Mouse (Mus musculus): ENCODE results near the gene Fbxo36.

The Fbxo36 gene

GRCm38 (mm10) chr1:84890503-84890902, 50.9 kb downstream of the Fbxo36 start:
- DNase-seq (ENCODE audit: low spot score), result no peak

GRCm38 (mm10) chr1:84891746-84892145, 52.1 kb downstream of the Fbxo36 start:
- no peak for DNase-seq (ENCODE audit: low spot score)

GRCm38 (mm10) chr1:84897364-84897763, 57.7 kb downstream of the Fbxo36 start:
- no peak for DNase-seq (ENCODE audit: low spot score)

GRCm38 (mm10) chr1:84899156-84899555, 59.5 kb downstream of the Fbxo36 start:
- no peak for DNase-seq (ENCODE audit: low spot score)

- DNase-seq (ENCODE audit: low spot score), result no peak
Measured at GRCm38 (mm10) chr1:84904467-84904866, 64.8 kb downstream of the Fbxo36 start.

- DNase-seq (ENCODE audit: low spot score), result no peak
Measured at GRCm38 (mm10) chr1:84910177-84910804, 70.7 kb downstream of the Fbxo36 start.

- DNase-seq (ENCODE audit: low spot score), result no peak
Measured at GRCm38 (mm10) chr1:84912571-84912970, 72.9 kb downstream of the Fbxo36 start.

- DNase-seq (ENCODE audit: low spot score), result no peak
Measured at GRCm38 (mm10) chr1:84915010-84915409, 75.4 kb downstream of the Fbxo36 start.

GRCm38 (mm10) chr1:84918865-84919264, 79.2 kb downstream of the Fbxo36 start:
- no peak for DNase-seq (ENCODE audit: low spot score)

GRCm38 (mm10) chr1:84923432-84923831, 83.8 kb downstream of the Fbxo36 start:
- DNase-seq (ENCODE audit: low spot score), result no peak

GRCm38 (mm10) chr1:84924134-84924533, 84.5 kb downstream of the Fbxo36 start:
- DNase-seq (ENCODE audit: low spot score), result no peak

- no peak for DNase-seq (ENCODE audit: low spot score)
Measured at GRCm38 (mm10) chr1:84925599-84925998, 86.0 kb downstream of the Fbxo36 start.

- peak; percentile 56 for DNase-seq (ENCODE audit: low spot score)
Measured at GRCm38 (mm10) chr1:84933472-84934150, 94.0 kb downstream of the Fbxo36 start.

GRCm38 (mm10) chr1:84934151-84934502, 94.5 kb downstream of the Fbxo36 start:
- DNase-seq (ENCODE audit: low spot score), result no peak

GRCm38 (mm10) chr1:84934503-84935333, 95.1 kb downstream of the Fbxo36 start, which contains the start of gene Slc16a14:
Slc16a14 (minus strand) TSS chr1:84935134.
- DNase-seq (ENCODE audit: low spot score), result peak; percentile 17

GRCm38 (mm10) chr1:84935668-84936067, 96.0 kb downstream of the Fbxo36 start:
- no peak for DNase-seq (ENCODE audit: low spot score)

- no peak for DNase-seq (ENCODE audit: low spot score)
Measured at GRCm38 (mm10) chr1:84936716-84937510, 97.3 kb downstream of the Fbxo36 start.

GRCm38 (mm10) chr1:84939466-84939865, 99.8 kb downstream of the Fbxo36 start:
- DNase-seq (ENCODE audit: low spot score), result no peak

- DNase-seq (ENCODE audit: low spot score), result no peak
Measured at GRCm38 (mm10) chr1:84940322-84940721, 100.7 kb downstream of the Fbxo36 start.

- DNase-seq (ENCODE audit: low spot score), result no peak
Measured at GRCm38 (mm10) chr1:84942666-84943065, 103.0 kb downstream of the Fbxo36 start.

- DNase-seq (ENCODE audit: low spot score), result no peak
Measured at GRCm38 (mm10) chr1:84943549-84943948, 103.9 kb downstream of the Fbxo36 start.

- DNase-seq (ENCODE audit: low spot score), result no peak
Measured at GRCm38 (mm10) chr1:84945950-84946349, 106.3 kb downstream of the Fbxo36 start.
